Mouse (Mus musculus) midbrain, postnatal 0 days (tissue): Measurements from ENCODE around the gene Hnf4a. TPM values are rescaled to one million over a fixed set of nuclear protein-coding genes. Genes with fewer than 3 reads are reported as not detected.

Experiments
- ATAC-seq: fragments of 200-750 bp; cut with Nextera tagmentation; 2 replicates; pipeline ENCODE4 v1.8.0; 2017; ENCODE audit warnings: moderate number of reproducible peaks, mild to moderate bottlenecking, moderate TSS enrichment, moderate library complexity; ENCODE audit not compliant: low FRiP score
- DNase-seq: peaks from one replicate; pipeline ENCODE4 v3.0.0-alpha.2; 2015; ENCODE audit warnings: low spot score
- H3K27ac ChIP-seq: fragments of 300-500 bp; sonication (generic); 2 replicates; pipeline ENCODE4 v1.5.1; 2014; ENCODE audit warnings: low read depth, mild to moderate bottlenecking, low read length, mixed read lengths
- H3K27me3 ChIP-seq: fragments of 300-500 bp; sonication (generic); 2 replicates; pipeline ENCODE4 v1.6.1; 2014; ENCODE audit warnings: low read length, control low read depth, mixed read lengths; ENCODE audit not compliant: insufficient read depth
- H3K36me3 ChIP-seq: fragments of 300-500 bp; sonication (generic); 2 replicates; pipeline ENCODE4 v1.6.1; 2014; ENCODE audit warnings: low read length, control low read depth, mixed read lengths; ENCODE audit not compliant: insufficient read depth
- H3K4me1 ChIP-seq: fragments of 300-500 bp; sonication (generic); 2 replicates; pipeline ENCODE4 v1.6.1; 2014; ENCODE audit warnings: mild to moderate bottlenecking, control low read depth, antibody characterized with exemption, low read length, mixed read lengths; ENCODE audit not compliant: insufficient read depth
- H3K4me2 ChIP-seq: fragments of 300-500 bp; sonication (generic); 2 replicates; pipeline ENCODE4 v1.6.1; 2014; ENCODE audit warnings: low read depth, mild to moderate bottlenecking, low read length, mixed read lengths; ENCODE audit not compliant: poor library complexity, severe bottlenecking
- H3K4me3 ChIP-seq: fragments of 300-500 bp; sonication (generic); 2 replicates; pipeline ENCODE4 v1.5.1; 2014; ENCODE audit warnings: low read depth, mild to moderate bottlenecking, low read length, moderate library complexity
- H3K9ac ChIP-seq: fragments of 300-500 bp; sonication (generic); replicated peaks from 2 replicates; pipeline ENCODE4 v1.6.1; 2014; ENCODE audit warnings: mild to moderate bottlenecking, low read length, moderate library complexity, mixed read lengths; ENCODE audit not compliant: poor library complexity, severe bottlenecking
- H3K9me3 ChIP-seq: fragments of 300-500 bp; sonication (generic); 2 replicates; pipeline ENCODE4 v1.6.1; 2016; ENCODE audit warnings: low read length, control low read depth
- CTCF ChIP-seq: IDR thresholded peaks from 2 replicates; pipeline ENCODE4 v1.5.1; 2016; ENCODE audit warnings: antibody characterized with exemption, mild to moderate bottlenecking
- WGBS: fragments of 180-500 bp; shearing (Covaris S2); extraction: QIAGEN DNeasy Blood & Tissue Kit; methylation state at CpG from one replicate; pipeline ENCODE4 v1.1.7; 2014; 5-methylcytosine and 5-hydroxymethylcytosine counted together
- polyA plus RNA-seq: library from polyadenylated mRNA; unstranded; fragments of >200 nt; fragmentation: Nextera tagmentation; extraction: Ambion mirVana; gene quantifications from 2 replicates; pipeline ENCODE4 v1.2.1, GENCODE M21; 2015
- total RNA-seq: library from RNA; depleted of rRNA; stranded (reverse); fragments of >200 nt; gene quantifications from 2 replicates; pipeline ENCODE4 v1.2.3, GENCODE M21; 2014

Gene Hnf4a
- total and polyA plus RNA-seq, 2 experiments from 2014 or later: not detected

GRCm38 (mm10) chr2:163601712-163602100, 95.1 kb downstream of the Hnf4a start:
- peak overlapping the region; percentile 88 for H3K4me3 ChIP-seq
- ATAC-seq (no peak), DNase-seq (no peak)
- no peaks in the 10 kb centered on the region for H3K36me3 ChIP-seq
- 74% methylated on average over 7 of the region's 7 CpGs for WGBS
- no peaks in the 10 kb centered on the region for H3K27me3 ChIP-seq
- H3K9ac ChIP-seq: no peak overlapping the region
- no peaks in the 10 kb centered on the region for H3K9me3 ChIP-seq
- H3K4me2 ChIP-seq: peak overlapping the region; percentile 90
- H3K27ac ChIP-seq: peak overlapping the region; percentile 95; the same call in 1 of the 2 replicates
- TF ChIP-seq CTCF: no peak
- peaks cover 3% of the 10 kb centered on the region; the same call in 1 of the 2 replicates for H3K4me1 ChIP-seq

DNA sequence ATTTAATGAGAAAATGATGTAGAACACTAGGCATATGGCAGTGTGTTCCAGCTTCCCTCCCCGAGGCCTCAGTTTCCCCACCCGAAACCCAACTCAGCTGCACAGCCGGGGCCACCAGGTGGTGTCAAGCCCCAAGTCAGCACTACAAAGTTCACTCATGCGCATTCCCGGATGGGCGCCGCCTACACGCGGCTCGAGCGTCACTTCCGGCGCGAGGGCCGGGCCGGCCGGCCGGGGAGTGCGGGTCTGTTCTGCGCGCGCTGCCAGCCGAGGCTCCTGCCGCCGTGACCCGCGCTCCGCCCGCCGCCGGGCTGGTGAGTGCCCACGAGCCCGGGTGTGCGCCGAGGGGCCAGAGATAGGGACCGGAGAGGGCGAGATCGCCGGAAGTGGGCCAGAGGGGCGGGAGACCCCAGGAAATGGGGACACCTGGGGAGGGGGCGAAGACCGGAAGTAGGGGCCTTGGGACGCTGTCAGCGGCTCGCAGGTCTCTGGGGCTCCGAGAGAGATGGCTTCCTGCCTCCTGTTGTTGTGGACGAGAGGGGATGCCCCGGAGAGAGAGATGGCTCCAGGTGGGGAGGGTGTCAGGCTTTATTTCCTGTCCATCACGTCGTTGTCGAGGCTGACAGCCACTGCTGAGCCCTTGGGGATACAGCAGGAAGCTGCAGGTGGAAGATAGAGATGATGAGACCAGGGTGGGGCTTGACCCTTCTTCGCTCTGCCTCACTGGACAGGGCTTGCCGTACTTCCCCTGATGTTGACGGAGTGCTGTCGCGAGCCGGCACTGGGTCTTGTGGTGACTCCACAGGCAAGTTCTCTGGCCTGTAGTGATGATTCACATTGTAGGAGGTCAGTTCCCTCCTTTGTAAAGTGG, 95.7 kb downstream of the Hnf4a start, which contains the start of gene Ttpal:
Gene Ttpal, plus strand, starts transcription at position 214 of the 871 bp plus-strand sequence.
- H3K9me3 ChIP-seq: no peaks in the 10 kb centered on the region
- peak within 1 kb of the TSS; percentile 87 for H3K9ac ChIP-seq
- peak; percentile 93 for ATAC-seq
- H3K4me1 ChIP-seq: peaks cover 3% of the 10 kb centered on the region; the same call in 1 of the 2 replicates
- peak within 1 kb of the TSS; percentile 95 for H3K27ac ChIP-seq
- no peaks in the 10 kb centered on the region for H3K27me3 ChIP-seq
- peak; percentile 77 for TF ChIP-seq CTCF
- H3K4me3 ChIP-seq: peak within 1 kb of the TSS; percentile 88
- peak; percentile 92 for DNase-seq
- peak within 1 kb of the TSS; percentile 90 for H3K4me2 ChIP-seq
- H3K36me3 ChIP-seq: no peaks in the 10 kb centered on the region
- 1% methylated on average over 56 of the region's 57 CpGs for WGBS

GRCm38 (mm10) chr2:163606161-163606560, 99.6 kb downstream of the Hnf4a start:
- H3K4me3 ChIP-seq: no peak overlapping the region
- peaks cover 7% of the 10 kb centered on the region for H3K36me3 ChIP-seq
- no peaks in the 10 kb centered on the region for H3K9me3 ChIP-seq
- no peak for ATAC-seq
- no peak overlapping the region for H3K9ac ChIP-seq
- H3K27ac ChIP-seq: no peak overlapping the region
- H3K4me1 ChIP-seq: peaks cover 3% of the 10 kb centered on the region; the same call in 1 of the 2 replicates
- no peaks in the 10 kb centered on the region for H3K27me3 ChIP-seq
- DNase-seq: no peak
- 86% methylated on average over 7 of the region's 7 CpGs for WGBS
- TF ChIP-seq CTCF: no peak
- no peak overlapping the region for H3K4me2 ChIP-seq

- no peak for TF ChIP-seq CTCF
- no peaks in the 10 kb centered on the region; the same call in 1 of the 2 replicates for H3K4me1 ChIP-seq
- H3K27ac ChIP-seq: no peak overlapping the region
- ATAC-seq (no peak), DNase-seq (no peak)
- no peak overlapping the region for H3K9ac ChIP-seq
- no peaks in the 10 kb centered on the region for H3K27me3 ChIP-seq
- WGBS: 87% methylated on average over 7 of the region's 7 CpGs
- no peak overlapping the region for H3K4me2 ChIP-seq
- no peaks in the 10 kb centered on the region for H3K9me3 ChIP-seq
- no peak overlapping the region for H3K4me3 ChIP-seq
- H3K36me3 ChIP-seq: peaks cover 21% of the 10 kb centered on the region
Observed at GRCm38 (mm10) chr2:163608008-163608407, 101.4 kb downstream of the Hnf4a start.

- Histone ChIP-seq H3K27ac (no peak overlapping the region), H3K4me2 (no peak overlapping the region), H3K36me3 (peaks cover 33% of the 10 kb centered on the region), H3K4me1 (no peaks in the 10 kb centered on the region), H3K9me3 (no peaks in the 10 kb centered on the region), H3K4me3 (no peak overlapping the region), H3K9ac (no peak overlapping the region), H3K27me3 (no peaks in the 10 kb centered on the region)
- TF ChIP-seq CTCF: no peak
- DNase-seq: no peak
- ATAC-seq: no peak
- WGBS: 81% methylated on average over 12 of the region's 12 CpGs
Observed at GRCm38 (mm10) chr2:163609281-163609975, 102.8 kb downstream of the Hnf4a start.
